Mouse (Mus musculus) MEL (cell line): ENCODE results near the gene Pip5k1a. TPM values are rescaled to one million over a fixed set of nuclear protein-coding genes. Genes with fewer than 3 reads are reported as not detected.

ENCODE experiments used
- DNase-seq: peaks from one replicate; pipeline ENCODE4 v3.0.0; 2011; ENCODE audit warnings: low read depth, low spot score
- H3K27ac ChIP-seq: 2 replicates; pipeline ENCODE4 v1.5.1; 2012; ENCODE audit warnings: low read depth, mild to moderate bottlenecking, control low read depth, low read length, moderate library complexity; ENCODE audit not compliant: control insufficient read depth
- H3K27me3 ChIP-seq, 2 experiments: fragments of 150-350 bp in 1 of 2; sonication (generic) in 1 of 2; 2 replicates each; pipeline ENCODE4 v1.6.1; 2012; ENCODE audit warnings: low read length in 2 of 2, mild to moderate bottlenecking in 2 of 2, improper control_type of control experiment in 1 of 2, moderate library complexity in 1 of 2; ENCODE audit not compliant: insufficient read depth in 2 of 2, control insufficient read depth in 1 of 2
- H3K36me3 ChIP-seq, 2 experiments: 2 replicates each; pipeline ENCODE4 v1.6.1; 2012 to 2014; ENCODE audit warnings: low read length in 2 of 2, improper control_type of control experiment in 1 of 2, inconsistent platforms in 1 of 2, mild to moderate bottlenecking in 1 of 2; ENCODE audit not compliant: insufficient read depth in 2 of 2, control insufficient read depth in 1 of 2
- H3K4me1 ChIP-seq, 2 experiments: fragments of 150-350 bp in 1 of 2; sonication (generic) in 1 of 2; 2 replicates each; pipeline ENCODE4 v1.6.1; 2012; ENCODE audit warnings: low read length in 2 of 2, improper control_type of control experiment in 1 of 2, mild to moderate bottlenecking in 1 of 2; ENCODE audit not compliant: insufficient read depth in 2 of 2, control insufficient read depth in 1 of 2
- H3K4me3 ChIP-seq, 2 experiments: fragments of 150-350 bp in 1 of 2; sonication (generic) in 1 of 2; 2 replicates each; pipeline ENCODE4 v1.5.1; 2012; ENCODE audit warnings: low read depth in 2 of 2, low read length in 2 of 2, mild to moderate bottlenecking in 2 of 2, moderate library complexity in 2 of 2, control low read depth in 1 of 2, improper control_type of control experiment in 1 of 2; ENCODE audit not compliant: control insufficient read depth in 1 of 2, insufficient read depth in 1 of 2
- H3K79me2 ChIP-seq: 2 replicates; pipeline ENCODE4 v1.6.1; 2012; ENCODE audit warnings: mild to moderate bottlenecking, low read length, moderate library complexity; ENCODE audit not compliant: control insufficient read depth, poor library complexity, insufficient read depth
- H3K9ac ChIP-seq: 2 replicates; pipeline ENCODE4 v1.6.1; 2012; ENCODE audit warnings: low read depth, mild to moderate bottlenecking, control low read depth, low read length, moderate library complexity; ENCODE audit not compliant: control insufficient read depth, poor library complexity, severe bottlenecking
- H3K9me3 ChIP-seq: fragments of 150-350 bp; sonication (generic); replicated peaks from 2 replicates; pipeline ENCODE4 v1.6.1; 2012; ENCODE audit warnings: mild to moderate bottlenecking, low read length, improper control_type of control experiment, moderate library complexity; ENCODE audit not compliant: insufficient read depth
- BHLHE40 ChIP-seq: IDR thresholded peaks from 2 replicates; pipeline ENCODE4 v1.6.1; 2012; ENCODE audit warnings: low read depth, mild to moderate bottlenecking, inconsistent platforms, low read length, improper control_type of control experiment, borderline replicate concordance
- CHD1 ChIP-seq: IDR thresholded peaks from 2 replicates; pipeline ENCODE4 v1.6.1; 2012; ENCODE audit warnings: low read depth, mild to moderate bottlenecking, inconsistent platforms, low read length, improper control_type of control experiment
- CHD2 ChIP-seq: IDR thresholded peaks from 2 replicates; pipeline ENCODE4 v1.6.1; 2011; ENCODE audit warnings: low read length, improper control_type of control experiment
- CTCF ChIP-seq, 3 experiments: IDR thresholded peaks in 2 of 3; conservative IDR thresholded peaks in 1 of 3; 2 replicates each; pipeline ENCODE4 v1.5.1; 2011 to 2012; ENCODE audit warnings: low read length in 3 of 3, low read depth in 2 of 3, mild to moderate bottlenecking in 2 of 3, improper control_type of control experiment in 1 of 3, inconsistent platforms in 1 of 3, mixed read lengths in 1 of 3, moderate library complexity in 1 of 3; ENCODE audit not compliant: control insufficient read depth in 1 of 3, insufficient read depth in 1 of 3, poor library complexity in 1 of 3, severe bottlenecking in 1 of 3
- E2F4 ChIP-seq: IDR thresholded peaks from 2 replicates; pipeline ENCODE4 v1.6.1; 2011; ENCODE audit warnings: low read depth, low read length, improper control_type of control experiment, borderline replicate concordance
- EP300 ChIP-seq, 2 experiments: IDR thresholded peaks; 2 replicates each; pipeline ENCODE4 v1.6.1; 2011; ENCODE audit warnings: improper control_type of control experiment in 2 of 2, low read length in 2 of 2, low read depth in 1 of 2, mild to moderate bottlenecking in 1 of 2
- GABPA ChIP-seq: IDR thresholded peaks from 2 replicates; pipeline ENCODE4 v1.6.1; 2012; ENCODE audit warnings: low read depth, mild to moderate bottlenecking, inconsistent platforms, low read length, improper control_type of control experiment, moderate library complexity
- GATA1 ChIP-seq: IDR thresholded peaks from 2 replicates; pipeline ENCODE4 v1.6.1; 2011; ENCODE audit warnings: low read depth, low read length, improper control_type of control experiment
- HCFC1 ChIP-seq: IDR thresholded peaks from 2 replicates; pipeline ENCODE4 v1.6.1; 2012; ENCODE audit warnings: low read depth, mild to moderate bottlenecking, inconsistent platforms, low read length, improper control_type of control experiment, moderate library complexity
- JUND ChIP-seq: IDR thresholded peaks from 2 replicates; pipeline ENCODE4 v1.6.1; 2011; ENCODE audit warnings: low read depth, mild to moderate bottlenecking, improper control_type of control experiment, low read length
- KAT2A ChIP-seq: conservative IDR thresholded peaks from 2 replicates; pipeline ENCODE4 v1.6.1; 2012; ENCODE audit warnings: low read depth, low read length, improper control_type of control experiment, inconsistent platforms
- MAFK ChIP-seq: IDR thresholded peaks from 2 replicates; pipeline ENCODE4 v1.6.1; 2011; ENCODE audit warnings: low read depth, mild to moderate bottlenecking, low read length, improper control_type of control experiment, borderline replicate concordance
- MAX ChIP-seq: IDR thresholded peaks from 2 replicates; pipeline ENCODE4 v1.6.1; 2011; ENCODE audit warnings: low read length, improper control_type of control experiment
- MAZ ChIP-seq: IDR thresholded peaks from 2 replicates; pipeline ENCODE4 v1.6.1; 2012; ENCODE audit warnings: low read depth, mild to moderate bottlenecking, inconsistent platforms, low read length, improper control_type of control experiment
- MYC ChIP-seq: IDR thresholded peaks from 2 replicates; pipeline ENCODE4 v1.6.1; 2011; ENCODE audit warnings: low read depth, mild to moderate bottlenecking, low read length, improper control_type of control experiment, moderate library complexity
- NELFE ChIP-seq: IDR thresholded peaks from 2 replicates; pipeline ENCODE4 v1.6.1; 2011; ENCODE audit warnings: low read depth, low read length, improper control_type of control experiment
- NRF1 ChIP-seq: IDR thresholded peaks from 2 replicates; pipeline ENCODE4 v1.6.1; 2014; ENCODE audit warnings: low read depth, mild to moderate bottlenecking, inconsistent platforms, low read length, improper control_type of control experiment, moderate library complexity; ENCODE audit not compliant: poor library complexity, insufficient read depth, severe bottlenecking
- POLR2A ChIP-seq, 2 experiments: IDR thresholded peaks; 2 replicates each; pipeline ENCODE4 v1.6.1; 2011 to 2012; ENCODE audit warnings: low read length in 2 of 2, mild to moderate bottlenecking in 2 of 2, control low read depth in 1 of 2, improper control_type of control experiment in 1 of 2, low read depth in 1 of 2, moderate library complexity in 1 of 2; ENCODE audit not compliant: control insufficient read depth in 1 of 2, insufficient read depth in 1 of 2, poor library complexity in 1 of 2
- POLR2AphosphoS2 ChIP-seq: IDR thresholded peaks from 2 replicates; pipeline ENCODE4 v1.6.1; 2011; ENCODE audit warnings: low read length, improper control_type of control experiment
- POLR2AphosphoS5 ChIP-seq: IDR thresholded peaks from 2 replicates; pipeline ENCODE4 v1.6.1; 2012; ENCODE audit warnings: low read depth, borderline replicate concordance, mild to moderate bottlenecking, inconsistent platforms, low read length, moderate library complexity, mixed read lengths
- RAD21 ChIP-seq: IDR thresholded peaks from 2 replicates; pipeline ENCODE4 v1.6.1; 2011; ENCODE audit warnings: mild to moderate bottlenecking, low read depth, low read length, improper control_type of control experiment
- RCOR1 ChIP-seq: IDR thresholded peaks from 2 replicates; pipeline ENCODE4 v1.6.1; 2012; ENCODE audit warnings: low read depth, mild to moderate bottlenecking, inconsistent platforms, low read length, improper control_type of control experiment
- SIN3A ChIP-seq: IDR thresholded peaks from 2 replicates; pipeline ENCODE4 v1.6.1; 2012; ENCODE audit warnings: low read length, improper control_type of control experiment, inconsistent platforms
- SMC3 ChIP-seq: IDR thresholded peaks from 2 replicates; pipeline ENCODE4 v1.6.1; 2011; ENCODE audit warnings: low read depth, low read length, improper control_type of control experiment
- TBP ChIP-seq: IDR thresholded peaks from 2 replicates; pipeline ENCODE4 v1.8.0; 2011; ENCODE audit warnings: low read depth, low read length, improper control_type of control experiment
- TCF12 ChIP-seq: IDR thresholded peaks from 2 replicates; pipeline ENCODE4 v1.6.1; 2014; ENCODE audit warnings: low read depth, mild to moderate bottlenecking, inconsistent platforms, low read length, improper control_type of control experiment, moderate library complexity
- UBTF ChIP-seq: IDR thresholded peaks from 2 replicates; pipeline ENCODE4 v1.6.1; 2012; ENCODE audit warnings: low read depth, mild to moderate bottlenecking, inconsistent platforms, low read length, improper control_type of control experiment, moderate library complexity, borderline replicate concordance; ENCODE audit not compliant: insufficient read depth
- USF1 ChIP-seq: IDR thresholded peaks from 2 replicates; pipeline ENCODE4 v1.6.1; 2014; ENCODE audit warnings: low read depth, mild to moderate bottlenecking, inconsistent platforms, low read length, improper control_type of control experiment, moderate library complexity
- USF2 ChIP-seq, 2 experiments: IDR thresholded peaks; 2 replicates each; pipeline ENCODE4 v1.6.1; 2011 to 2012; ENCODE audit warnings: improper control_type of control experiment in 2 of 2, low read length in 2 of 2, borderline replicate concordance in 1 of 2, inconsistent platforms in 1 of 2, low read depth in 1 of 2, mild to moderate bottlenecking in 1 of 2; ENCODE audit not compliant: insufficient read depth in 1 of 2
- ZNF384 ChIP-seq: IDR thresholded peaks from 2 replicates; pipeline ENCODE4 v1.6.1; 2012; ENCODE audit warnings: low read depth, mild to moderate bottlenecking, inconsistent platforms, low read length, improper control_type of control experiment
- polyA plus RNA-seq, 2 experiments: library from polyadenylated mRNA; stranded (reverse) in 1 of 2; unstranded in 1 of 2; fragments of >175 nt in 1 of 2; fragments of >200 nt in 1 of 2; gene quantifications; 2 replicates each; pipeline versions ENCODE4 v1.2.1 to v1.2.4; 2012; ENCODE audit warnings: low replicate concordance in 2 of 2, low read depth in 1 of 2; ENCODE audit not compliant: insufficient read length in 2 of 2, insufficient read depth in 1 of 2, missing spikeins in 1 of 2
- total RNA-seq: library from RNA; depleted of rRNA; stranded (reverse); fragments of 300-350 nt; gene quantifications from 2 replicates; pipeline ENCODE4 v1.2.3, GENCODE M21; 2012

Pip5k1a gene
- total and polyA plus RNA-seq, 3 experiments = 47.7 to 322 (median 103) TPM

DNA sequence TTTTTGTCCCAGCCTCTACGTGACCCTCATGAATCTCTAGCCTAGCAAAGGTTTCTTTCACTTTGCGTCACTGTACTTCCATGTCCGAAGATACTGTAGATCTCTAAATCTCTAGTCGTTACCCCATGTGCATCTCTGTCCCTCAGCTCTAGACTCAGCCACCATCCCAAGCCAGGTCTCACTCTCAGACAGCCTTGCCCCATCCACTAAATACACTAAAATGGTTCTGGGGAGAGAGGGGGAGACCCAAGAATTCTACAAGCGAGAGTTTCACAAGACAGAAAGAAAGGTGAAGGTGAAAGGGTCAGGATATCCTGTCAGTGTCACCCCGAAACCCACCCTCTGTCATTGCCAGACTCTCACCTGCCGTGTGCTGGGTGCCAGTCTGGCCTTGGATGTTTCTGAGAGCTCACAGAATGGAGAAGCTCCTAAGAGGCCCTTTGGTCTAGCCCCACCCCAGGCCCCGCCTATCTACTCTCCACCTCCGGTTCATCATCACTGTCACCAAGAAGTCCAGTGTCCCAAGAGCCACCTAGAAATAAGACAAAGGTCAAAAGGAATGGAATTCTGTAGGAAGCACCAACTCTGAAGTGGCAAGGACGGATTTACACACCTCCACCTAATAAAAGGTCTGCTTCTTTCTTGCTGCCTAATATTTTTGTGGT lies 35.4 kb upstream of the Pip5k1a start, which contains the start of gene Tnfaip8l2:
Tnfaip8l2 (minus strand) TSS at position 409 of the 665 bp plus-strand sequence.
- peak; percentile 88 for DNase-seq
- H3K27ac ChIP-seq = peak within 1 kb of the TSS; percentile 25; the same call in 1 of the 2 replicates
- H3K4me3 ChIP-seq = peak within 1 kb of the TSS; percentile 32 to 43
- H3K9me3 ChIP-seq = no peaks in the 10 kb centered on the region
- no peak for TF ChIP-seq MYC
- TF ChIP-seq TBP = peak; percentile 57
- no peak; the same call in 1 of the 2 replicates for TF ChIP-seq POLR2AphosphoS2
- TF ChIP-seq HCFC1 = no peak; the same call in 1 of the 2 replicates
- TF ChIP-seq USF1 = no peak
- no peak for TF ChIP-seq CHD2
- no peak for TF ChIP-seq BHLHE40
- 0 out of 2 replicates have a peak, but pooled peaks have one; percentile 16 for TF ChIP-seq TCF12
- no peak for TF ChIP-seq GATA1
- TF ChIP-seq MAFK = no peak
- no peak for TF ChIP-seq JUND
- no peak for TF ChIP-seq SMC3
- peak; percentile 61; the same call in 1 of the 2 replicates for TF ChIP-seq CHD1
- TF ChIP-seq KAT2A = no peak
- no peak for TF ChIP-seq CTCF (IDR thresholded peaks at IDR 0.05 in 2 of 3, conservative IDR thresholded peaks at IDR 0.05 in 1 of 3; ENCODE audit: control insufficient read depth in 1 of 3, insufficient read depth in 1 of 3, low read depth in 2 of 3, low read length in 3 of 3, poor library complexity in 1 of 3, severe bottlenecking in 1 of 3)
- TF ChIP-seq POLR2AphosphoS5 = no peak
- TF ChIP-seq EP300 (IDR thresholded peaks at IDR 0.05; ENCODE audit: low read depth in 1 of 2, low read length in 2 of 2) = no peak
- no peak for TF ChIP-seq MAZ
- no peak for TF ChIP-seq USF2 (IDR thresholded peaks at IDR 0.05; ENCODE audit: borderline replicate concordance in 1 of 2, insufficient read depth in 1 of 2, low read depth in 1 of 2, low read length in 2 of 2)
- TF ChIP-seq POLR2A (IDR thresholded peaks at IDR 0.05; ENCODE audit: control insufficient read depth in 1 of 2, insufficient read depth in 1 of 2, low read depth in 1 of 2, low read length in 2 of 2, poor library complexity in 1 of 2) = peak in 1 of 2 experiments; percentile 58; a peak in 1 of 4 replicates
- TF ChIP-seq NRF1 = no peak
- TF ChIP-seq UBTF = no peak
- TF ChIP-seq NELFE = peak; percentile 58; the same call in 1 of the 2 replicates
- no peak for TF ChIP-seq RCOR1
- TF ChIP-seq SIN3A = 0 out of 2 replicates have a peak, but pooled peaks have one; percentile 46
- TF ChIP-seq RAD21 = no peak
- TF ChIP-seq ZNF384 = no peak
- TF ChIP-seq MAX = no peak
- no peak for TF ChIP-seq E2F4
- TF ChIP-seq GABPA = no peak
- peaks cover 8 to 14% of the 10 kb centered on the region in 2 experiments for H3K4me1 ChIP-seq
- peak within 1 kb of the TSS; percentile 6 for H3K9ac ChIP-seq
- H3K36me3 ChIP-seq = peaks cover 0 to 14% of the 10 kb centered on the region in 2 experiments; a peak in 3 of 4 replicates
- H3K79me2 ChIP-seq = no peaks in the 10 kb centered on the region
- H3K27me3 ChIP-seq = no peaks in the 10 kb centered on the region; a peak in 2 of 4 replicates
